Mouse (Mus musculus): ENCODE results near the gene Slco1b2. TPM values are rescaled to one million over a fixed set of nuclear protein-coding genes. Genes with fewer than 3 reads are reported as not detected.
"Not testable (repeated sequence)": the region's sequence is repeated elsewhere in the genome, so short reads cannot be mapped to it uniquely, and the experiment has no call there.

Slco1b2 gene
- 0.46 and 0.51 TPM in 2 replicates for polyA plus RNA-seq (2015; fragmentation: Nextera tagmentation; extraction: Ambion mirVana)

GRCm38 (mm10) chr6:141629291-141629690 lies at the start of gene Slco1b2:
Gene Slco1b2, plus strand, starts transcription at chr6:141629518.
- Histone ChIP-seq H3K4me2 (no peak within 1 kb of the TSS), H3K4me3 (replicated peaks) (no peak within 1 kb of the TSS), H3K9ac (no peak within 1 kb of the TSS), H3K27me3 (no peaks in the 10 kb centered on the region), H3K4me1 (replicated peaks) (no peaks in the 10 kb centered on the region), H3K27ac (no peak within 1 kb of the TSS), H3K36me3 (no peaks in the 10 kb centered on the region), H3K9me3 (replicated peaks) (no peaks in the 10 kb centered on the region; the same call in 1 of the 2 replicates)
- no peak for ATAC-seq (ENCODE audit: low read depth)
- no peak for DNase-seq
- 53% methylated on average over 3 of the region's 3 CpGs for WGBS (ENCODE audit: insufficient replicate concordance)

GRCm38 (mm10) chr6:141584791-141585403 lies 44.4 kb upstream of the Slco1b2 start:
- no peak overlapping the region for H3K9ac ChIP-seq
- no peak overlapping the region for H3K27ac ChIP-seq
- H3K4me3 ChIP-seq (replicated peaks), result no peak overlapping the region
- no peak overlapping the region for H3K4me2 ChIP-seq
- H3K27me3 ChIP-seq, result no peaks in the 10 kb centered on the region
- no peak for ATAC-seq (ENCODE audit: low read depth)
- H3K36me3 ChIP-seq, result no peaks in the 10 kb centered on the region
- 46% methylated on average over 1 of the region's 1 CpGs for WGBS (ENCODE audit: insufficient replicate concordance)
- H3K4me1 ChIP-seq (replicated peaks), result no peaks in the 10 kb centered on the region
- no peaks in the 10 kb centered on the region for H3K9me3 ChIP-seq (replicated peaks)
- no peak for DNase-seq

GRCm38 (mm10) chr6:141590002-141590401 lies 39.3 kb upstream of the Slco1b2 start:
- no peak overlapping the region for H3K9ac ChIP-seq
- no peaks in the 10 kb centered on the region for H3K36me3 ChIP-seq
- DNase-seq (no peak), ATAC-seq (ENCODE audit: low read depth) (no peak)
- no peak overlapping the region for H3K4me3 ChIP-seq (replicated peaks)
- WGBS (ENCODE audit: insufficient replicate concordance), result 26% methylated on average over 1 of the region's 1 CpGs
- no peaks in the 10 kb centered on the region for H3K9me3 ChIP-seq (replicated peaks)
- no peak overlapping the region for H3K27ac ChIP-seq
- H3K27me3 ChIP-seq, result no peaks in the 10 kb centered on the region
- no peaks in the 10 kb centered on the region for H3K4me1 ChIP-seq (replicated peaks)
- H3K4me2 ChIP-seq, result no peak overlapping the region

- ATAC-seq (ENCODE audit: low read depth); H3K4me2 ChIP-seq; H3K27me3 ChIP-seq; H3K27ac ChIP-seq; H3K9ac ChIP-seq; H3K36me3 ChIP-seq; H3K4me3 ChIP-seq (replicated peaks); DNase-seq; H3K9me3 ChIP-seq (replicated peaks); H3K4me1 ChIP-seq (replicated peaks): not testable (repeated sequence)
- WGBS (ENCODE audit: insufficient replicate concordance), result 32% methylated on average over 4 of the region's 4 CpGs
These were observed 38.6 kb upstream of the Slco1b2 start for GRCm38 (mm10) chr6:141590598-141591200.

- peaks cover 5% of the 10 kb centered on the region; the same call in 1 of the 2 replicates for H3K9me3 ChIP-seq (replicated peaks)
- H3K4me2 ChIP-seq, result no peak overlapping the region
- H3K27me3 ChIP-seq, result no peaks in the 10 kb centered on the region
- H3K9ac ChIP-seq, result no peak overlapping the region
- DNase-seq (no peak), ATAC-seq (ENCODE audit: low read depth) (no peak)
- no peak overlapping the region for H3K27ac ChIP-seq
- WGBS (ENCODE audit: insufficient replicate concordance), result 44% methylated on average over 2 of the region's 2 CpGs
- H3K36me3 ChIP-seq, result no peaks in the 10 kb centered on the region
- no peaks in the 10 kb centered on the region for H3K4me1 ChIP-seq (replicated peaks)
- no peak overlapping the region for H3K4me3 ChIP-seq (replicated peaks)
These were observed 33.2 kb upstream of the Slco1b2 start for GRCm38 (mm10) chr6:141596081-141596480.

- no peak overlapping the region for H3K4me3 ChIP-seq (replicated peaks)
- DNase-seq (no peak), ATAC-seq (ENCODE audit: low read depth) (no peak)
- H3K36me3 ChIP-seq, result no peaks in the 10 kb centered on the region
- 78% methylated on average over 2 of the region's 2 CpGs for WGBS (ENCODE audit: insufficient replicate concordance)
- H3K4me1 ChIP-seq (replicated peaks), result no peaks in the 10 kb centered on the region
- H3K4me2 ChIP-seq, result no peak overlapping the region
- no peaks in the 10 kb centered on the region for H3K27me3 ChIP-seq
- no peak overlapping the region for H3K27ac ChIP-seq
- no peak overlapping the region for H3K9ac ChIP-seq
- H3K9me3 ChIP-seq (replicated peaks), result peaks cover 5% of the 10 kb centered on the region; the same call in 1 of the 2 replicates
These were observed 32.3 kb upstream of the Slco1b2 start for GRCm38 (mm10) chr6:141597037-141597436.

- Histone ChIP-seq H3K9ac (no peak overlapping the region), H3K4me2 (no peak overlapping the region), H3K36me3 (no peaks in the 10 kb centered on the region), H3K27me3 (no peaks in the 10 kb centered on the region), H3K4me3 (replicated peaks) (no peak overlapping the region), H3K4me1 (replicated peaks) (no peaks in the 10 kb centered on the region), H3K9me3 (replicated peaks) (peaks cover 5% of the 10 kb centered on the region; the same call in 1 of the 2 replicates), H3K27ac (no peak overlapping the region)
- 60% methylated on average over 9 of the region's 9 CpGs for WGBS (ENCODE audit: insufficient replicate concordance)
- DNase-seq, result no peak
- ATAC-seq (ENCODE audit: low read depth), result no peak
These were observed 28.4 kb upstream of the Slco1b2 start for GRCm38 (mm10) chr6:141600940-141601339.

- Histone ChIP-seq H3K4me3 (replicated peaks) (no peak overlapping the region), H3K27ac (no peak overlapping the region), H3K36me3 (no peaks in the 10 kb centered on the region), H3K4me1 (replicated peaks) (no peaks in the 10 kb centered on the region), H3K27me3 (no peaks in the 10 kb centered on the region), H3K9me3 (replicated peaks) (no peaks in the 10 kb centered on the region), H3K4me2 (no peak overlapping the region), H3K9ac (no peak overlapping the region)
- ATAC-seq (ENCODE audit: low read depth) (no peak), DNase-seq (no peak)
- WGBS (ENCODE audit: insufficient replicate concordance), result 44% methylated on average over 2 of the region's 2 CpGs
These were observed 18.5 kb upstream of the Slco1b2 start for GRCm38 (mm10) chr6:141610702-141611260.

- Histone ChIP-seq H3K27me3 (no peaks in the 10 kb centered on the region), H3K4me2 (no peak overlapping the region)
- no peak for ATAC-seq (ENCODE audit: low read depth)
These were observed 15.3 kb upstream of the Slco1b2 start for GRCm38 (mm10) chr6:141614017-141614416.

GRCm38 (mm10) chr6:141615348-141615747 lies 14.0 kb upstream of the Slco1b2 start:
- Histone ChIP-seq H3K4me1 (replicated peaks) (no peaks in the 10 kb centered on the region), H3K36me3 (no peaks in the 10 kb centered on the region), H3K27ac (no peak overlapping the region), H3K9ac (no peak overlapping the region), H3K9me3 (replicated peaks) (no peaks in the 10 kb centered on the region), H3K4me2 (no peak overlapping the region), H3K27me3 (no peaks in the 10 kb centered on the region), H3K4me3 (replicated peaks) (no peak overlapping the region)
- 64% methylated on average over 3 of the region's 3 CpGs for WGBS (ENCODE audit: insufficient replicate concordance)
- DNase-seq, result no peak
- ATAC-seq (ENCODE audit: low read depth), result peak; percentile 39; the same call in 1 of the 2 replicates

More at GRCm38 (mm10) chr6:141614017-141614416, 15.3 kb upstream of the Slco1b2 start:
- Histone ChIP-seq H3K36me3 (no peaks in the 10 kb centered on the region), H3K9ac (no peak overlapping the region), H3K9me3 (replicated peaks) (no peaks in the 10 kb centered on the region), H3K4me1 (replicated peaks) (no peaks in the 10 kb centered on the region), H3K27ac (no peak overlapping the region), H3K4me3 (replicated peaks) (no peak overlapping the region)
- DNase-seq, result no peak

GRCm38 (mm10) chr6:141632935-141633334 lies 3.6 kb downstream of the Slco1b2 start:
- H3K27me3 ChIP-seq, result no peaks in the 10 kb centered on the region
- no peaks in the 10 kb centered on the region for H3K9me3 ChIP-seq (replicated peaks)
- WGBS (ENCODE audit: insufficient replicate concordance), result 84% methylated on average over 6 of the region's 6 CpGs
- ATAC-seq (ENCODE audit: low read depth) (no peak), DNase-seq (no peak)
- H3K9ac ChIP-seq, result no peak overlapping the region
- H3K27ac ChIP-seq, result no peak overlapping the region
- no peaks in the 10 kb centered on the region for H3K4me1 ChIP-seq (replicated peaks)
- no peak overlapping the region for H3K4me2 ChIP-seq
- H3K4me3 ChIP-seq (replicated peaks), result no peak overlapping the region
- H3K36me3 ChIP-seq, result no peaks in the 10 kb centered on the region

GRCm38 (mm10) chr6:141635250-141635649 lies 5.9 kb downstream of the Slco1b2 start:
- no peaks in the 10 kb centered on the region for H3K9me3 ChIP-seq (replicated peaks)
- no peak overlapping the region for H3K4me2 ChIP-seq
- ATAC-seq (ENCODE audit: low read depth) (no peak), DNase-seq (no peak)
- H3K9ac ChIP-seq, result no peak overlapping the region
- H3K27me3 ChIP-seq, result no peaks in the 10 kb centered on the region
- no peak overlapping the region for H3K27ac ChIP-seq
- 36% methylated on average over 2 of the region's 2 CpGs for WGBS (ENCODE audit: insufficient replicate concordance)
- H3K4me1 ChIP-seq (replicated peaks), result no peaks in the 10 kb centered on the region
- H3K36me3 ChIP-seq, result no peaks in the 10 kb centered on the region
- H3K4me3 ChIP-seq (replicated peaks), result no peak overlapping the region
